Mouse (Mus musculus) hindbrain, postnatal 0 days (tissue): Measurements from ENCODE around the gene Mical1. TPM values are rescaled to one million over a fixed set of nuclear protein-coding genes. Genes with fewer than 3 reads are reported as not detected.

Experiments used
- ATAC-seq: fragments of 200-750 bp; cut with Nextera tagmentation; 2 replicates; pipeline ENCODE4 v1.8.0; 2017; ENCODE audit warnings: mild to moderate bottlenecking, moderate TSS enrichment, moderate library complexity
- DNase-seq: peaks from one replicate; pipeline ENCODE4 v3.0.0-alpha.2; 2015; ENCODE audit warnings: low spot score
- H3K27ac ChIP-seq: fragments of 300-500 bp; sonication (generic); 2 replicates; pipeline ENCODE4 v1.5.1; 2014; ENCODE audit warnings: mild to moderate bottlenecking
- H3K27me3 ChIP-seq: fragments of 300-500 bp; sonication (generic); 2 replicates; pipeline ENCODE4 v1.6.1; 2014; ENCODE audit warnings: low read length, mixed read lengths; ENCODE audit not compliant: insufficient read depth
- H3K36me3 ChIP-seq: fragments of 300-500 bp; sonication (generic); 2 replicates; pipeline ENCODE4 v1.6.1; 2014; ENCODE audit warnings: low read length, mixed read lengths; ENCODE audit not compliant: insufficient read depth
- H3K4me1 ChIP-seq: fragments of 300-500 bp; sonication (generic); 2 replicates; pipeline ENCODE4 v1.6.1; 2014; ENCODE audit warnings: antibody characterized with exemption, low read length, mixed read lengths; ENCODE audit not compliant: insufficient read depth
- H3K4me2 ChIP-seq: fragments of 300-500 bp; sonication (generic); 2 replicates; pipeline ENCODE4 v1.6.1; 2014; ENCODE audit warnings: low read depth, mild to moderate bottlenecking, low read length, moderate library complexity, mixed read lengths
- H3K4me3 ChIP-seq: fragments of 300-500 bp; sonication (generic); 2 replicates; pipeline ENCODE4 v1.5.1; 2014; ENCODE audit warnings: low read length
- H3K9ac ChIP-seq: fragments of 300-500 bp; sonication (generic); replicated peaks from 2 replicates; pipeline ENCODE4 v1.6.1; 2014; ENCODE audit warnings: mild to moderate bottlenecking, low read length, moderate library complexity, mixed read lengths
- H3K9me3 ChIP-seq: fragments of 300-500 bp; sonication (generic); 2 replicates; pipeline ENCODE4 v1.6.1; 2016; ENCODE audit warnings: low read length, mixed read lengths
- CTCF ChIP-seq: IDR thresholded peaks from 2 replicates; pipeline ENCODE4 v1.5.1; 2016; ENCODE audit warnings: antibody characterized with exemption, control low read depth, low read depth
- WGBS: fragments of 180-500 bp; shearing (Covaris S2); extraction: QIAGEN DNeasy Blood & Tissue Kit; methylation state at CpG from one replicate; pipeline ENCODE4 v1.1.7; 2014; 5-methylcytosine and 5-hydroxymethylcytosine counted together
- polyA plus RNA-seq: library from polyadenylated mRNA; unstranded; fragments of >200 nt; fragmentation: Nextera tagmentation; extraction: Ambion mirVana; gene quantifications from 2 replicates; pipeline ENCODE4 v1.2.1, GENCODE M21; 2015
- total RNA-seq: library from RNA; depleted of rRNA; stranded (reverse); fragments of >200 nt; gene quantifications from 2 replicates; pipeline ENCODE4 v1.2.3, GENCODE M21; 2014

Gene Mical1
- total and polyA plus RNA-seq, 2 experiments from 2014 or later: 22.2 to 27.9 TPM

- H3K27ac ChIP-seq: no peak overlapping the region
- DNase-seq: no peak
- peaks cover 9% of the 10 kb centered on the region; the same call in 1 of the 2 replicates for H3K4me1 ChIP-seq
- no peak overlapping the region for H3K4me3 ChIP-seq
- no peaks in the 10 kb centered on the region for H3K9me3 ChIP-seq
- H3K9ac ChIP-seq: no peak overlapping the region
- WGBS: 67% methylated on average over 14 of the region's 14 CpGs
- no peak overlapping the region for H3K4me2 ChIP-seq
- no peak for ATAC-seq
- no peaks in the 10 kb centered on the region; the same call in 1 of the 2 replicates for H3K36me3 ChIP-seq
- no peak for TF ChIP-seq CTCF
- H3K27me3 ChIP-seq: no peaks in the 10 kb centered on the region
These were observed 10.5 kb downstream of the Mical1 start for GRCm38 (mm10) chr10:41486506-41487170.

DNA sequence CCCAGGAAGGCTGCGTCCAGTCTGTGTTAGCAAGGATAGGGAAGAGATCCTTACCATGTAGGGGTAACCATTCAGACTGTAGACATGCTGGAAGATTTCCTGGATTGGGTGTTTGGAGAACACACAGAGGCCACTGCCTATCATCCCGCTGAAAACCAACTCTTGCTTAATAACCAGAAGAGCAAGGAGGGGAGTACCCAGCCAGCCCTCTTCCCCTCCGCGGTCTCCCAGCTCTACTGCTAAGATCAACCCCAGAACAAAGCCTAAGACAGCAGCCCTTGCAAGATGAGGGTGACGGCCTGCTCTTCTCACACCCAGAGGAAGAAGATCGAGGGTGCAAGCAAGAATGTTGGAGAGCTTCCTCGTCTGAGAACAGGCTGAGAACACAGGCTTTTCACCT is 12.8 kb downstream of the Mical1 start:
- Histone ChIP-seq H3K9me3 (no peaks in the 10 kb centered on the region), H3K4me2 (peak overlapping the region; percentile 94), H3K27me3 (no peaks in the 10 kb centered on the region), H3K4me3 (peak overlapping the region; percentile 55), H3K27ac (no peak overlapping the region), H3K4me1 (peaks cover 9% of the 10 kb centered on the region; the same call in 1 of the 2 replicates), H3K36me3 (no peaks in the 10 kb centered on the region; the same call in 1 of the 2 replicates), H3K9ac (peak overlapping the region; percentile 61; the same call in 1 of the 2 replicates)
- WGBS: 39% methylated on average over 7 of the region's 7 CpGs
- TF ChIP-seq CTCF: no peak
- ATAC-seq: no peak
- DNase-seq: no peak

DNA sequence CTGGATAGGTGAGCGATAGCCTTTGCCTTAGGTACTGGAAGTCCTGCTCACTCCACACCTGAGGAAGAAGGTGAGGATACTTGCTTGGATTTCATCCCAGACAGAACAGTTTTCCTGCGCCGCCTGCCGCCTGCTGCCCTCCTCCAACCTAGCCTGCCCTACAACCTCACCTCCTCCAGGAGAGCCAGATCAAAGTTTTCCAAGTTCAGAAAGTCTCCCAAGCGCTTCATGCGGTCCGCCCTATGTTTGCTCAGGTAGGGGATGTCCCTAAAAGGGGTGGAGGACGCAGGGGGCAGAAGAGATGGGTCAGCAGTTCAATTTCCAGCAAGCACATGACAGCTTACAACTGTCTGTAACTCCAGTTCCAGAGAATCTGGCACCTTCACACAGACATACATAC is 13.2 kb downstream of the Mical1 start:
- Histone ChIP-seq H3K27me3 (no peaks in the 10 kb centered on the region), H3K9ac (peak overlapping the region; percentile 61), H3K9me3 (no peaks in the 10 kb centered on the region), H3K4me1 (peaks cover 9% of the 10 kb centered on the region; the same call in 1 of the 2 replicates), H3K27ac (peak overlapping the region; percentile 71; the same call in 1 of the 2 replicates), H3K36me3 (no peaks in the 10 kb centered on the region; the same call in 1 of the 2 replicates), H3K4me3 (peak overlapping the region; percentile 55), H3K4me2 (peak overlapping the region; percentile 94)
- DNase-seq: no peak
- ATAC-seq: no peak
- WGBS: 29% methylated on average over 8 of the region's 8 CpGs
- TF ChIP-seq CTCF: no peak

DNA sequence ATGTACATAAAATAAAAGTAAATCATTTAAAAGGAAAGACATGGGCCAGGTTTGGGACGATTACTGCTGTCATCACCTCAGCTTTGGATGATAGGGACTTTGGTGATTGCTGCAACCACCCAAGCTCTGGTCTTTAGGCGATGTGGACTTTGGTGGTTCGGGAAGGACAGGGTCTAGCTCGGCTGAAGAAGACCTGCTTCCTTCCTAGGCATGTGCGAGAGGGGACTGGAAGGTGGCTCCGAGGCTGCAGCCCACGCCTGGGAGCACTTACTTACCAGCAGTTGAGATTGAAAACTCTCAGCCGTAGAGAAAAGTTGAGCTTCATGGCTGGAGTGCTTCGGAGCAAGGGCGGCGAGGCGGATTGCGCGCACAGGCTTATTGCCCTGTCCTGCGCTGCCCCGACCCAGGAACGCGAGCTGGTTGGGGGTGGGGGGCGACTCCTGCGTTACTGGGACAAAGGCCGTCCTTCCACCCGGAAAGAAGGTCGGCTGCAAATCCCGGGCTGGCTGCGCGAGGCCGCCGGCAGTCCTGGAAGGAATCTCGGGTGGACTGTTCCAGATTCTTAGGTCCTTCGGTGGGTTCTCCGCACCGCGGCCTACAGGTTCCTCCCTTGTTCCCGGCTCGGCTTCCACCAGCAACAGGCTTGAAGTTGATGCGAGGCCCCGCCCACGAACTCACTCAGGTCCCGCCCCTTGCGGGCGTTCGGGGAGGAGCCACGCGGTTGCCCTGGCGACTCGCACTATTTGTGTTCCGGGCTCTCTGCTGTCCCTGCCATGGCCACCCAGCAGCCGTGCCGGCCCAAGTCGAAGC is 13.8 kb downstream of the Mical1 start, which contains the start of the genes Smpd2 and Ppil6:
TSS of gene Smpd2 (minus strand) at position 662 of the 810 bp plus-strand sequence.
TSS of gene Ppil6 (plus strand) at position 732 of the 810 bp plus-strand sequence.
- H3K4me2 ChIP-seq: peak within 1 kb of the TSS; percentile 94
- peak within 1 kb of the TSS; percentile 71 for H3K27ac ChIP-seq
- TF ChIP-seq CTCF: peak; percentile 15; the same call in 1 of the 2 replicates
- H3K4me3 ChIP-seq: peak within 1 kb of the TSS; percentile 55
- H3K9me3 ChIP-seq: no peaks in the 10 kb centered on the region
- H3K27me3 ChIP-seq: no peaks in the 10 kb centered on the region
- WGBS: 1% methylated on average over 50 of the region's 50 CpGs
- ATAC-seq (peak; percentile 96), DNase-seq (peak; percentile 96)
- H3K9ac ChIP-seq: peak within 1 kb of the TSS; percentile 61
- H3K4me1 ChIP-seq: peaks cover 9% of the 10 kb centered on the region; the same call in 1 of the 2 replicates
- H3K36me3 ChIP-seq: no peaks in the 10 kb centered on the region; the same call in 1 of the 2 replicates

DNA sequence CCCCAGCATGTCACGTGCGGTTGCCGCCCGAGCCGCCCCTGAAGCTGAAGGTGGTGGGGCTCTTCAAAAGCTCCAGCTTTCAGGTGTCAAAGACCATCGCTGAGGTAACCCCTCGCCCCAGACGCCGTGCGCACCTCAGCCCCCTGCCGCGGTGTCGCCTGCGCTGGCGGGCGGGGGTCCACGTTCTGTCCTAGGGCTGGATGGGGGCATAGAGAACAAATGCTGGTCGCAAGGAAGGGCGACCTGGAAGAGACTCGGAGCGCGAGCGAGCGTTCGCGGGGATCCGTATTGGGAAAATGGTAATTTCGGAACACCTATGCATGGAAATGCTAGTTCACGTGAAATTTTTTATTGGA is 14.4 kb downstream of the Mical1 start:
- under 1% methylated on average over 29 of the region's 29 CpGs for WGBS
- H3K27ac ChIP-seq: peak overlapping the region; percentile 71
- H3K9me3 ChIP-seq: no peaks in the 10 kb centered on the region
- peak overlapping the region; percentile 55 for H3K4me3 ChIP-seq
- H3K4me2 ChIP-seq: peak overlapping the region; percentile 94
- peak overlapping the region; percentile 61 for H3K9ac ChIP-seq
- H3K4me1 ChIP-seq: peaks cover 9% of the 10 kb centered on the region; the same call in 1 of the 2 replicates
- peak; percentile 1; the same call in 1 of the 2 replicates for TF ChIP-seq CTCF
- DNase-seq: no peak
- H3K27me3 ChIP-seq: no peaks in the 10 kb centered on the region
- no peak for ATAC-seq
- H3K36me3 ChIP-seq: no peaks in the 10 kb centered on the region; the same call in 1 of the 2 replicates

DNA sequence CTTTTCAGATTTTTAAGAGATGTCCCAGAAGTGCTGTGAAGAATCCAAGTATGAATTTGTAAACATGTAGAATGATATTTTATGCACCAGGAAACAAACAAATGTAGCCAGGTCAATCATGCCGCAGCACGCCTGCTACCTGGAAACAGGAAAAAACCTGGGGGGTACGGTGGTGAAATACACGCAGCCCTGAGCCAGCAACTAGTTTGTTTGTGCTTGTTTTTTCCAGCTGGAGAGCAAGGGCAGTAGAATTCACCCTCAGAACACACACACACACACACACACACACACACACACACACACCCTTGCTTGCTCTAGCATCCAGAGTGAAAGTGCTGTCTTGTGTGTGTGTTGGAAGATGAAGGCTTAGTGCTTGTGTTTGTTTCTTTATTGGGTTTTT is 15.0 kb downstream of the Mical1 start:
- Histone ChIP-seq H3K4me2 (peak overlapping the region; percentile 94), H3K9me3 (no peaks in the 10 kb centered on the region), H3K36me3 (no peaks in the 10 kb centered on the region; the same call in 1 of the 2 replicates), H3K9ac (no peak overlapping the region), H3K4me3 (peak overlapping the region; percentile 55; the same call in 1 of the 2 replicates), H3K27ac (no peak overlapping the region), H3K4me1 (peaks cover 9% of the 10 kb centered on the region; the same call in 1 of the 2 replicates), H3K27me3 (no peaks in the 10 kb centered on the region)
- WGBS: 30% methylated on average over 4 of the region's 4 CpGs
- TF ChIP-seq CTCF: no peak
- ATAC-seq (no peak), DNase-seq (no peak)
